Mouse (Mus musculus): ENCODE measurements at regions not wholly inside any gene's neighbourhood (a gene's known extent, or its start where the extent isn't known, plus 50 kb on each side); places are given as distances from the start of the nearest gene placed in this dataset.
A peak's percentile ranks its signal among the peaks of the same experiment; 100 is the strongest.

DNA sequence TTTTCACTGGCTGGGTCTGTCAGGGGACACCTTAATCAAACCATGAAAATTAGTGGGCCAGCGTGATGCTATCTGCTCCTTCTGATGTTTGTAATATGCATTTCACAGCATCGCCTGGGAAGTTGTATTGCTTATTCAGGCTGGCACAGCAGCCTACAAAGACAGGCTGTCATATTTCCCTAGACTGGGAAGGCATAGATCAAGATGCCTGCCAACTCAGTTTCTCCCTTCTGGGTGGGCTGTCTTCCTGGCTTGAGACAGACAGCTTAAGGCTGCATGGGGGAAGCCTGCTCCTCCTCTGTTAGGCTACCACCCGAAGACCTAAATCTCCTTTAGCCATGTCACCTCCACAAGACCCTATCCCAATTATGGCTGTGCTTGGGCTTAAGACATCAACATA is 101.8 kb downstream of the Trim29 start:
- no peaks in the 10 kb centered on the region for H3K27me3 ChIP-seq (replicated peaks; ENCODE audit: control insufficient read depth, insufficient read depth, low read length)
- no peaks in the 10 kb centered on the region for H3K4me1 ChIP-seq (ENCODE audit: control insufficient read depth, insufficient read depth, low read length)
- H3K27ac ChIP-seq (ENCODE audit: insufficient read depth, low read depth, low read length): no peak overlapping the region
- TF ChIP-seq CTCF (conservative IDR thresholded peaks at IDR 0.05; ENCODE audit: insufficient read depth, insufficient read length, low read depth, low read length): no peak
- TF ChIP-seq POLR2A (IDR thresholded peaks at IDR 0.05; ENCODE audit: low read depth, low read length): no peak
- no peak overlapping the region for H3K4me3 ChIP-seq (ENCODE audit: insufficient read depth, low read depth, low read length)
- no peaks in the 10 kb centered on the region for H3K36me3 ChIP-seq (ENCODE audit: control insufficient read depth, insufficient read depth, low read length)
- no peak for DNase-seq
- WGBS: 78% methylated on average over 3 of the region's 3 CpGs

DNA sequence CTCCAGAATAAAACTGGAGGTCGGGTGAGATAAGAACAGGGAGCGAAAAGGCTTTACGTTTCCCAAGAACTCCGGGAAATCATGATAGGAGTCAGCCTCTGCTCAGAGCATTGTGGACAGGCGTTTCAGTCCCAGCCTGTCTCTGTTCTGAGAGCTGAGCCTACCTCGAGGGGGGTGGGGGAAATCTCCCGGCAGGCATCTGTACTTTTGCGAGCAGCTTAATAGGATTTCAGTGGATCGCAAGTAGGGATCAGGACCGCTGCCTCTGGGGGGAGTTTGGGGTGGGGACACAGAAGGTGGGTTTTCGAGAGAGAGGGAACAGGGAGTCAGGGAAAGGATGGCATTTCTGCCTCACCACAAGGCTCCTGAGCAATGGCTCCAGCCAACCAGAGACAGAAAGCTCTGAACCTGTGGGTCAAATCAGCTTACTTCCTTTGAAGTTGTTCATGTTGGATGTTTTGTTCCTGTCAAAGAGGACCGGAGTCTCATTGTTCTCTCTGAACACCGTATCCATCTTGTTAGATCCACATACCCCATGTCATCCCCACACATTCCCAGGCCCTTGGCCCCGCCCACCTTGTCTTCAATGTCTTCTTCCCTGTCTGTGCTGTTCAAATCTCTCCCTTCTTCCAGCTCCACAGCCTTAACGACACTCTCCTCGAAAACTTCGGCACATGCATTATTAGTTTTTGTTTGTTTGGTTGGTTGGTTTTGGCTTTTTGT is 109.5 kb downstream of the Trim29 start:
- Histone ChIP-seq H3K27ac (ENCODE audit: insufficient read depth, low read depth, low read length) (no peak overlapping the region), H3K4me3 (ENCODE audit: insufficient read depth, low read depth, low read length) (no peak overlapping the region), H3K36me3 (ENCODE audit: control insufficient read depth, insufficient read depth, low read length) (no peaks in the 10 kb centered on the region), H3K4me1 (ENCODE audit: control insufficient read depth, insufficient read depth, low read length) (no peaks in the 10 kb centered on the region), H3K27me3 (replicated peaks; ENCODE audit: control insufficient read depth, insufficient read depth, low read length) (no peaks in the 10 kb centered on the region)
- no peak for TF ChIP-seq POLR2A (IDR thresholded peaks at IDR 0.05; ENCODE audit: low read depth, low read length)
- no peak for TF ChIP-seq CTCF (conservative IDR thresholded peaks at IDR 0.05; ENCODE audit: insufficient read depth, insufficient read length, low read depth, low read length)
- DNase-seq: no peak
- 34% methylated on average over 17 of the region's 17 CpGs for WGBS

DNA sequence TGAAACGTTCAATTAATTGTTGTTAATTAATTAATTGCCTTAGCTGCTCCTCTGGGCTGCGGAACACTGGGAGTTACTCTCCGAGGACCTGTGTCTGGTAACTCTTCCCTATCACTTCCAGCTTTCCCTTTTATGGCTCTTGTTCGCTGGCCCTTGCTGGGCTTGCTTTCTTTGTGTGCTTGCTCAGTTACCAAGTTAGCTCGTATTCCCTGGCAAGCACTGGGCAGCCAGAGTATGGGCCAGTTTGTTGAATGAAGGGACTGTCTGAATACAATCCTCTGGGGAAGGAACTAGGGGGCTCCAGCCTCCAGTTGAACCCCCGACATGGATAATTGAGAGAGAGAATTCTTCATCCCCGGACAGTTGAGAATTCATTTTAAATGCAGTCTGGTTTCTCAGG is 116.4 kb downstream of the Trim29 start:
- 45% methylated on average over 7 of the region's 7 CpGs for WGBS
- Histone ChIP-seq H3K27ac (ENCODE audit: insufficient read depth, low read depth, low read length) (no peak overlapping the region), H3K4me1 (ENCODE audit: control insufficient read depth, insufficient read depth, low read length) (no peaks in the 10 kb centered on the region), H3K36me3 (ENCODE audit: control insufficient read depth, insufficient read depth, low read length) (no peaks in the 10 kb centered on the region), H3K4me3 (ENCODE audit: insufficient read depth, low read depth, low read length) (no peak overlapping the region), H3K27me3 (replicated peaks; ENCODE audit: control insufficient read depth, insufficient read depth, low read length) (no peaks in the 10 kb centered on the region)
- TF ChIP-seq CTCF (conservative IDR thresholded peaks at IDR 0.05; ENCODE audit: insufficient read depth, insufficient read length, low read depth, low read length): no peak
- no peak for TF ChIP-seq POLR2A (IDR thresholded peaks at IDR 0.05; ENCODE audit: low read depth, low read length)
- no peak for DNase-seq

DNA sequence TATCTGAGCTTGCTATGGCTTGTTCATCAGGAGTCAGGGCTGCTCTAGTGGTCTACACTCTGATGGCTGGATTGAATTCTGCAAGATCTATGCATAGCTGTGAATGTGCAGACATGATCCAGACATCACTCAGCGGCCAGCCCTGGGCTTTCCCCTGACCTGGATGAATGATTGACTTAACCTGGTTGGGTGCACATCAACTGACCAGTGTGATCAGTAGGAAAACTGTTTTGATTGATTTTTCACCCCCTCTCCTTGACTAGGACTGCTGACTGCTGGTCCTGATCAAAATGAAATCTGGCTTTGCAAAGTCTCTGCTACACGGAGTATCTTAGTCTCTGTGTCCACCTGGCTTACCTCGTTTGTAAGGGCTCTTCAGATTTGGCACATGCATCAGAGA is 123.3 kb downstream of the Trim29 start:
- no peaks in the 10 kb centered on the region for H3K4me1 ChIP-seq (ENCODE audit: control insufficient read depth, insufficient read depth, low read length)
- no peak for TF ChIP-seq CTCF (conservative IDR thresholded peaks at IDR 0.05; ENCODE audit: insufficient read depth, insufficient read length, low read depth, low read length)
- DNase-seq: peak; percentile 43
- 35% methylated on average over 3 of the region's 3 CpGs for WGBS
- no peaks in the 10 kb centered on the region for H3K36me3 ChIP-seq (ENCODE audit: control insufficient read depth, insufficient read depth, low read length)
- H3K27me3 ChIP-seq (replicated peaks; ENCODE audit: control insufficient read depth, insufficient read depth, low read length): no peaks in the 10 kb centered on the region
- H3K4me3 ChIP-seq (ENCODE audit: insufficient read depth, low read depth, low read length): no peak overlapping the region
- no peak overlapping the region for H3K27ac ChIP-seq (ENCODE audit: insufficient read depth, low read depth, low read length)

DNA sequence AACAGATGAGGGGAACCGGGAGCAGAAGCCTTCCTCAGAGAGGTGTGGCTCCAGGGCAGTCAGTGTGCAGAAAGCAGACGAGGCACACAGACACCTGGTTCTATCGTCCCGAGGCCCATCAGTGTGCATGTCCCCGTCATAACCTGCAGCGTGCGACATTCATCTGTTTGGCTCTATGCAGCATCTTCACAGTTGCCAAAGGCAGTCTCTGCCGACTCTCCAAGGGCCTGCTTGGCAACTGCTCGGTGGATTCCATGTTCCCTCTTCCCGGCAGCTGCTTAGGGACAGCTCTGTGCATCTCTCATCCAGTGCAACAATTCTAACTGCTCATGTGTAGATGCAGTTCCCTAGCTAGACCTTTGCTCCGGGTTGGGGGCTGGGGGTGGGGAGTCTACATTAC is 127.8 kb downstream of the Trim29 start:
- no peaks in the 10 kb centered on the region for H3K4me1 ChIP-seq (ENCODE audit: control insufficient read depth, insufficient read depth, low read length)
- DNase-seq: no peak
- WGBS: 84% methylated on average over 11 of the region's 11 CpGs
- no peak overlapping the region for H3K27ac ChIP-seq (ENCODE audit: insufficient read depth, low read depth, low read length)
- H3K36me3 ChIP-seq (ENCODE audit: control insufficient read depth, insufficient read depth, low read length): no peaks in the 10 kb centered on the region
- no peaks in the 10 kb centered on the region for H3K27me3 ChIP-seq (replicated peaks; ENCODE audit: control insufficient read depth, insufficient read depth, low read length)
- TF ChIP-seq CTCF (conservative IDR thresholded peaks at IDR 0.05; ENCODE audit: insufficient read depth, insufficient read length, low read depth, low read length) (no peak), POLR2A (IDR thresholded peaks at IDR 0.05; ENCODE audit: low read depth, low read length) (no peak)
- H3K4me3 ChIP-seq (ENCODE audit: insufficient read depth, low read depth, low read length): no peak overlapping the region

DNA sequence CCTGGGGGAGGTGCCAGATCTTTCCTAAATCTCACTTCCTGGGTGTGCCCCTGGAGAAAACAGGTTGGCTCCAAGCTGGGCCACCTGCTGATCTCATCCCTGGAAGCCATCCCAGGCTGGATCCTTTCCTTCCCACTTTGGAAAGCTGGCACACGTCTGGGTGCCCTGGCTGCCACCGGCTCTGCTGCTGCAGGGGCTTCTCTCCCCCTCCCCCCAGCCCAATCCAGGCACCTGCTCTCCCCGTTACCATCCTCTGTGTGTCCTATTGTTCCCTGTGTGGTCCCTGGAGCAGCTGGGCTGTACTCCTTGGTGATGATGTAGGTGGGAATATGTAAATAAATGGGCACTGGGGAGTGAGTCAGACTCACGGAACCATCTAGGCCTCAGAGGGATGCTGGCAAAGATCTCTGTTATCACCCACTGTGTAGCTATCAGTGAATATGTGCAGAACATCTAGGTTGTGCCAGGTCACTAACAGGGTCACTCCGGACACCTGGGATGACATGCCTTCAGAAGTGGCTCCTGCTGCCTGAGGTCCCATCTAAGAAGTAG is 130.4 kb downstream of the Trim29 start:
- DNase-seq: no peak
- Histone ChIP-seq H3K4me1 (ENCODE audit: control insufficient read depth, insufficient read depth, low read length) (no peaks in the 10 kb centered on the region), H3K36me3 (ENCODE audit: control insufficient read depth, insufficient read depth, low read length) (no peaks in the 10 kb centered on the region), H3K27ac (ENCODE audit: insufficient read depth, low read depth, low read length) (no peak overlapping the region), H3K4me3 (ENCODE audit: insufficient read depth, low read depth, low read length) (no peak overlapping the region), H3K27me3 (replicated peaks; ENCODE audit: control insufficient read depth, insufficient read depth, low read length) (no peaks in the 10 kb centered on the region)
- WGBS: 75% methylated on average over 5 of the region's 5 CpGs
- TF ChIP-seq POLR2A (IDR thresholded peaks at IDR 0.05; ENCODE audit: low read depth, low read length) (no peak), CTCF (conservative IDR thresholded peaks at IDR 0.05; ENCODE audit: insufficient read depth, insufficient read length, low read depth, low read length) (no peak)

DNA sequence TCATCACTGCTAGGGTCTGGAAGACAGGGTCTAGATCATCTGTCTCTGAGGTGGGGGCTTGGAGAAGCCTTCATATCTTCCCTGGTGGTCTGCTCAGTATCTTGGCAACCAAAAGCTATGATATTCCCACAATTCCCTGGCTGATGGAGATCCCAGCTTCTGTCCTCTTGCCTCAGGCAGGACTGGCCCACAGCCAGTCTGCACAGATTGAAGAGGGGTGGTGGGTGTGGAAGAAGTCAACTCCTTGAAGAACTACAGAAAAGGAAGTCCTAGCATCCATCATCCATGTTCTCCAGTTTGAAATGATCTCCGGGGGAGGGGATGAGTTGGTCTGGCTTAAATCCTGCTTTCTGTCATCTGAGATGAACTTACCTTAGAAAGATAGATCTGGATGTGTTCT is 134.8 kb downstream of the Trim29 start:
- WGBS: 79% methylated on average over 1 of the region's 1 CpGs
- TF ChIP-seq POLR2A (IDR thresholded peaks at IDR 0.05; ENCODE audit: low read depth, low read length) (no peak), CTCF (conservative IDR thresholded peaks at IDR 0.05; ENCODE audit: insufficient read depth, insufficient read length, low read depth, low read length) (no peak)
- H3K27me3 ChIP-seq (replicated peaks; ENCODE audit: control insufficient read depth, insufficient read depth, low read length): no peaks in the 10 kb centered on the region
- H3K27ac ChIP-seq (ENCODE audit: insufficient read depth, low read depth, low read length): no peak overlapping the region
- DNase-seq: no peak
- H3K4me1 ChIP-seq (ENCODE audit: control insufficient read depth, insufficient read depth, low read length): no peaks in the 10 kb centered on the region
- H3K4me3 ChIP-seq (ENCODE audit: insufficient read depth, low read depth, low read length): no peak overlapping the region
- H3K36me3 ChIP-seq (ENCODE audit: control insufficient read depth, insufficient read depth, low read length): no peaks in the 10 kb centered on the region

All from kidney, adult 2 months (tissue).